Mouse (Mus musculus) olfactory bulb, adult 2 months (tissue): ENCODE results near the gene Atl3.

Experiments used
- CTCF ChIP-seq: fragments of 200-500 bp; IDR thresholded peaks from 2 replicates; pipeline ENCODE4 v1.5.1; 2012; ENCODE audit warnings: low read depth, mild to moderate bottlenecking, low read length, moderate library complexity; ENCODE audit not compliant: insufficient read depth
- POLR2A ChIP-seq: fragments of 200-500 bp; IDR thresholded peaks from 2 replicates; pipeline ENCODE4 v1.6.1; 2012; ENCODE audit warnings: mild to moderate bottlenecking, low read depth, low read length, moderate library complexity; ENCODE audit not compliant: insufficient read depth

GRCm38 (mm10) chr19:7506321-7506720, 12.5 kb downstream of the Atl3 start:
- TF ChIP-seq CTCF (no peak), POLR2A (no peak)
